Mouse (Mus musculus): ENCODE results near the gene Olfr1416.

Gene Olfr1416

DNA sequence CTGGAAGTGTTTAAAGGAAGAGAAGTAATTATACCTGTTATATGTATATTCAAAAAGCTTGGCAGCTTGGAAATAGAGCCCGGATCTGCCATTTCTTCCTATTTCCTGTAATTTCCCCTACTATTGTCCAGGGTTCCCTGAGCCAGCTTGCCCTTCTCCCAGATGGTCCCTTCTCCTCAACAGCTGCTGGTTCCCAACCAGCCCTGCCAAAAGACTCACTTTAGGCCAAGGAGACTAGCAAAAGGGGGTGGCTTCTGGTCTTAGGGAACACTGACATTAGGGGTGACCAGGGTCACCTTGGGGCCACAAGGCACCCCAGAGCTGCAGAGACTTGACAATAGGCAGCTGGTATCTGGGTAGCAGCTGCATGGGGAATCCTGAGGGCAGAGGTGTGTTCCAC, 49.9 kb downstream of the Olfr1416 start:
- ATAC-seq (ENCODE audit: insufficient number of reproducible peaks, low FRiP score, low TSS enrichment) = no peak

GRCm38 (mm10) chr1:92432791-92433190, 52.1 kb downstream of the Olfr1416 start:
- ATAC-seq (ENCODE audit: insufficient number of reproducible peaks, low FRiP score, low TSS enrichment) = no peak

DNA sequence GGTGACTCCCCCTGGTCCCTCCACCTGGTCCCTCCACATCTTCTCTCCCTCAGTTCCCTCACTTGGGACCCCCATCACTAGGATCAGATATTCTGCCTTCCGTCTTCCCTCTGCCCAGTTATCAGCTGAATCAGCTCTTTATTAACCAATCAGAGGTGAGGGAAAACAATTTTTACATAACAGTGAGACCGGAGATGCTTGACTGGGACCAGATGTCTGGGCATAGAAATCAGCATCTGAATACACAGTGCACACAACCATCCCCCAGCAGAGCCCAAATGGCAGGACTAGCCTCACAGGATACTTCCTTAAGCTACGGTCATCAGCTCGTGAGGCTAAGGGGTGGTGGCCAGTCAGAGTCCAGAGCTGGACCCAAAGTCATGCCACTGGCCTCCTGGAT, 52.8 kb downstream of the Olfr1416 start:
- no peak for ATAC-seq (ENCODE audit: insufficient number of reproducible peaks, low FRiP score, low TSS enrichment)

DNA sequence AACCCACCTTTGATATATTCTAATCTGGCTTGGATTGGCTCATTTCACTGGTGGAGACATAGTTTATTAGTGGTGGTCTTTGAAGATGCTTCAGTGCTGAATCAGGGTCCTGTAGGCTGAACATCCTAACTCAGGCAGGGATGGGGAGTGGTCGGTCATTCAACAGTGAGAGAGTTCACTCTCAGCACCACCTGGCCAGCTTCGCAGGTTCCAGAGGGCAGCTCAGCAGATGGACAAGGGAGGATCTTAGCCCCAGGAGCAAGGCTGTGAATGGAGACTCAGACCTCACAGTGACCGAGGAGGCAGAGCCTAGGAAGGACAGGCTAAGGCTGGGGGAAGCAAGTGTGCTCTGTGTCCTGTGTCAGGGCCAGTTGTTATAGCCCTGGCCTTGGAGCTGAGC, 53.5 kb downstream of the Olfr1416 start:
- no peak for ATAC-seq (ENCODE audit: insufficient number of reproducible peaks, low FRiP score, low TSS enrichment)

GRCm38 (mm10) chr1:92430991-92431390, 53.9 kb downstream of the Olfr1416 start:
- ATAC-seq (ENCODE audit: insufficient number of reproducible peaks, low FRiP score, low TSS enrichment) = no peak

Data from cerebellum, adult (tissue).